Mouse (Mus musculus) MEL (cell line): Measurements from ENCODE around the gene Ptprk. TPM values are rescaled to one million over a fixed set of nuclear protein-coding genes. Genes with fewer than 3 reads are reported as not detected.

Source experiments
- DNase-seq: peaks from one replicate; pipeline ENCODE4 v3.0.0; 2011; ENCODE audit warnings: low read depth, low spot score
- H3K27ac ChIP-seq: 2 replicates; pipeline ENCODE4 v1.5.1; 2012; ENCODE audit warnings: low read depth, mild to moderate bottlenecking, control low read depth, low read length, moderate library complexity; ENCODE audit not compliant: control insufficient read depth
- H3K27me3 ChIP-seq, 2 experiments: fragments of 150-350 bp in 1 of 2; sonication (generic) in 1 of 2; 2 replicates each; pipeline ENCODE4 v1.6.1; 2012; ENCODE audit warnings: low read length in 2 of 2, mild to moderate bottlenecking in 2 of 2, improper control_type of control experiment in 1 of 2, moderate library complexity in 1 of 2; ENCODE audit not compliant: insufficient read depth in 2 of 2, control insufficient read depth in 1 of 2
- H3K36me3 ChIP-seq, 2 experiments: 2 replicates each; pipeline ENCODE4 v1.6.1; 2012 to 2014; ENCODE audit warnings: low read length in 2 of 2, improper control_type of control experiment in 1 of 2, inconsistent platforms in 1 of 2, mild to moderate bottlenecking in 1 of 2; ENCODE audit not compliant: insufficient read depth in 2 of 2, control insufficient read depth in 1 of 2
- H3K4me1 ChIP-seq, 2 experiments: fragments of 150-350 bp in 1 of 2; sonication (generic) in 1 of 2; 2 replicates each; pipeline ENCODE4 v1.6.1; 2012; ENCODE audit warnings: low read length in 2 of 2, improper control_type of control experiment in 1 of 2, mild to moderate bottlenecking in 1 of 2; ENCODE audit not compliant: insufficient read depth in 2 of 2, control insufficient read depth in 1 of 2
- H3K4me3 ChIP-seq, 2 experiments: fragments of 150-350 bp in 1 of 2; sonication (generic) in 1 of 2; 2 replicates each; pipeline ENCODE4 v1.5.1; 2012; ENCODE audit warnings: low read depth in 2 of 2, low read length in 2 of 2, mild to moderate bottlenecking in 2 of 2, moderate library complexity in 2 of 2, control low read depth in 1 of 2, improper control_type of control experiment in 1 of 2; ENCODE audit not compliant: control insufficient read depth in 1 of 2, insufficient read depth in 1 of 2
- H3K79me2 ChIP-seq: 2 replicates; pipeline ENCODE4 v1.6.1; 2012; ENCODE audit warnings: mild to moderate bottlenecking, low read length, moderate library complexity; ENCODE audit not compliant: control insufficient read depth, poor library complexity, insufficient read depth
- H3K9ac ChIP-seq: 2 replicates; pipeline ENCODE4 v1.6.1; 2012; ENCODE audit warnings: low read depth, mild to moderate bottlenecking, control low read depth, low read length, moderate library complexity; ENCODE audit not compliant: control insufficient read depth, poor library complexity, severe bottlenecking
- H3K9me3 ChIP-seq: fragments of 150-350 bp; sonication (generic); replicated peaks from 2 replicates; pipeline ENCODE4 v1.6.1; 2012; ENCODE audit warnings: mild to moderate bottlenecking, low read length, improper control_type of control experiment, moderate library complexity; ENCODE audit not compliant: insufficient read depth
- ELF1 ChIP-seq: IDR thresholded peaks from 2 replicates; pipeline ENCODE4 v1.6.1; 2014; ENCODE audit warnings: low read depth, mild to moderate bottlenecking, inconsistent platforms, low read length, improper control_type of control experiment, moderate library complexity
- ETS1 ChIP-seq: IDR thresholded peaks from 2 replicates; pipeline ENCODE4 v1.6.1; 2012; ENCODE audit warnings: low read depth, mild to moderate bottlenecking, inconsistent platforms, low read length, improper control_type of control experiment, moderate library complexity
- GABPA ChIP-seq: IDR thresholded peaks from 2 replicates; pipeline ENCODE4 v1.6.1; 2012; ENCODE audit warnings: low read depth, mild to moderate bottlenecking, inconsistent platforms, low read length, improper control_type of control experiment, moderate library complexity
- HCFC1 ChIP-seq: IDR thresholded peaks from 2 replicates; pipeline ENCODE4 v1.6.1; 2012; ENCODE audit warnings: low read depth, mild to moderate bottlenecking, inconsistent platforms, low read length, improper control_type of control experiment, moderate library complexity
- MAFK ChIP-seq: IDR thresholded peaks from 2 replicates; pipeline ENCODE4 v1.6.1; 2011; ENCODE audit warnings: low read depth, mild to moderate bottlenecking, low read length, improper control_type of control experiment, borderline replicate concordance
- MAZ ChIP-seq: IDR thresholded peaks from 2 replicates; pipeline ENCODE4 v1.6.1; 2012; ENCODE audit warnings: low read depth, mild to moderate bottlenecking, inconsistent platforms, low read length, improper control_type of control experiment
- MYB ChIP-seq: IDR thresholded peaks from 2 replicates; pipeline ENCODE4 v1.6.1; 2011; ENCODE audit warnings: mild to moderate bottlenecking, low read depth, low read length, improper control_type of control experiment
- MYC ChIP-seq: IDR thresholded peaks from 2 replicates; pipeline ENCODE4 v1.6.1; 2011; ENCODE audit warnings: low read depth, mild to moderate bottlenecking, low read length, improper control_type of control experiment, moderate library complexity
- NELFE ChIP-seq: IDR thresholded peaks from 2 replicates; pipeline ENCODE4 v1.6.1; 2011; ENCODE audit warnings: low read depth, low read length, improper control_type of control experiment
- POLR2AphosphoS2 ChIP-seq: IDR thresholded peaks from 2 replicates; pipeline ENCODE4 v1.6.1; 2011; ENCODE audit warnings: low read length, improper control_type of control experiment
- POLR2AphosphoS5 ChIP-seq: IDR thresholded peaks from 2 replicates; pipeline ENCODE4 v1.6.1; 2012; ENCODE audit warnings: low read depth, borderline replicate concordance, mild to moderate bottlenecking, inconsistent platforms, low read length, moderate library complexity, mixed read lengths
- RCOR1 ChIP-seq: IDR thresholded peaks from 2 replicates; pipeline ENCODE4 v1.6.1; 2012; ENCODE audit warnings: low read depth, mild to moderate bottlenecking, inconsistent platforms, low read length, improper control_type of control experiment
- SIN3A ChIP-seq: IDR thresholded peaks from 2 replicates; pipeline ENCODE4 v1.6.1; 2012; ENCODE audit warnings: low read length, improper control_type of control experiment, inconsistent platforms
- TAL1 ChIP-seq: IDR thresholded peaks from 2 replicates; pipeline ENCODE4 v1.6.1; 2012; ENCODE audit warnings: mild to moderate bottlenecking, inconsistent platforms, low read length, moderate library complexity, mixed read lengths
- TCF12 ChIP-seq: IDR thresholded peaks from 2 replicates; pipeline ENCODE4 v1.6.1; 2014; ENCODE audit warnings: low read depth, mild to moderate bottlenecking, inconsistent platforms, low read length, improper control_type of control experiment, moderate library complexity
- UBTF ChIP-seq: IDR thresholded peaks from 2 replicates; pipeline ENCODE4 v1.6.1; 2012; ENCODE audit warnings: low read depth, mild to moderate bottlenecking, inconsistent platforms, low read length, improper control_type of control experiment, moderate library complexity, borderline replicate concordance; ENCODE audit not compliant: insufficient read depth
- USF1 ChIP-seq: IDR thresholded peaks from 2 replicates; pipeline ENCODE4 v1.6.1; 2014; ENCODE audit warnings: low read depth, mild to moderate bottlenecking, inconsistent platforms, low read length, improper control_type of control experiment, moderate library complexity
- ZC3H11A ChIP-seq: IDR thresholded peaks from 2 replicates; pipeline ENCODE4 v1.6.1; 2012; ENCODE audit warnings: low read depth, mild to moderate bottlenecking, inconsistent platforms, low read length, improper control_type of control experiment
- ZKSCAN1 ChIP-seq: IDR thresholded peaks from 2 replicates; pipeline ENCODE4 v1.6.1; 2012; ENCODE audit warnings: low read depth, mild to moderate bottlenecking, inconsistent platforms, low read length, improper control_type of control experiment, moderate library complexity
- polyA plus RNA-seq, 2 experiments: library from polyadenylated mRNA; stranded (reverse) in 1 of 2; unstranded in 1 of 2; fragments of >175 nt in 1 of 2; fragments of >200 nt in 1 of 2; gene quantifications; 2 replicates each; pipeline versions ENCODE4 v1.2.1 to v1.2.4; 2012; ENCODE audit warnings: low replicate concordance in 2 of 2, low read depth in 1 of 2; ENCODE audit not compliant: insufficient read length in 2 of 2, insufficient read depth in 1 of 2, missing spikeins in 1 of 2
- total RNA-seq: library from RNA; depleted of rRNA; stranded (reverse); fragments of 300-350 nt; gene quantifications from 2 replicates; pipeline ENCODE4 v1.2.3, GENCODE M21; 2012

Ptprk gene
- total and polyA plus RNA-seq, 3 experiments: under 0.01 TPM; not detected in 2

- Histone ChIP-seq H3K36me3 (no peaks in the 10 kb centered on the region), H3K27ac (no peak overlapping the region), H3K79me2 (no peaks in the 10 kb centered on the region), H3K9ac (no peak overlapping the region), H3K9me3 (no peaks in the 10 kb centered on the region), H3K4me1 (no peaks in the 10 kb centered on the region), H3K27me3 (no peaks in the 10 kb centered on the region), H3K4me3 (no peak overlapping the region)
- TF ChIP-seq ELF1 (no peak), TAL1 (no peak), NELFE (no peak), UBTF (no peak), ZKSCAN1 (no peak), POLR2AphosphoS2 (no peak), HCFC1 (no peak), USF1 (no peak)
- no peak for DNase-seq
Observed at GRCm38 (mm10) chr10:28224376-28224775, 149.8 kb downstream of the Ptprk start.

- H3K27me3 ChIP-seq: no peaks in the 10 kb centered on the region
- TF ChIP-seq ETS1 (no peak), RCOR1 (no peak), HCFC1 (no peak)
- DNase-seq: no peak
- no peaks in the 10 kb centered on the region for H3K9me3 ChIP-seq
- no peak overlapping the region for H3K4me3 ChIP-seq
- H3K9ac ChIP-seq: no peak overlapping the region
- H3K4me1 ChIP-seq: no peaks in the 10 kb centered on the region
- H3K27ac ChIP-seq: no peak overlapping the region
- H3K36me3 ChIP-seq: no peaks in the 10 kb centered on the region
- no peaks in the 10 kb centered on the region for H3K79me2 ChIP-seq
Observed at GRCm38 (mm10) chr10:28225536-28226075, 151.0 kb downstream of the Ptprk start.

GRCm38 (mm10) chr10:28227732-28228131 lies 153.1 kb downstream of the Ptprk start:
- H3K9me3 ChIP-seq: no peaks in the 10 kb centered on the region
- no peak overlapping the region for H3K27ac ChIP-seq
- no peak overlapping the region for H3K9ac ChIP-seq
- no peaks in the 10 kb centered on the region for H3K27me3 ChIP-seq
- no peaks in the 10 kb centered on the region for H3K4me1 ChIP-seq
- H3K4me3 ChIP-seq: no peak overlapping the region
- no peaks in the 10 kb centered on the region for H3K36me3 ChIP-seq
- TF ChIP-seq ELF1: no peak
- no peak for TF ChIP-seq ETS1
- TF ChIP-seq POLR2AphosphoS5: no peak
- TF ChIP-seq MAFK: no peak
- TF ChIP-seq GABPA: no peak
- no peak for TF ChIP-seq NELFE
- no peak for TF ChIP-seq TCF12
- no peak for TF ChIP-seq MYB
- no peak for TF ChIP-seq SIN3A
- no peak for TF ChIP-seq MYC
- TF ChIP-seq MAZ: no peak
- no peak for TF ChIP-seq HCFC1
- no peak for TF ChIP-seq ZC3H11A
- no peak for DNase-seq
- H3K79me2 ChIP-seq: no peaks in the 10 kb centered on the region
